Mouse (Mus musculus) lung, embryonic 16.5 days (tissue): Measurements from ENCODE around the gene Itih3. TPM values are rescaled to one million over a fixed set of nuclear protein-coding genes. Genes with fewer than 3 reads are reported as not detected.

Source experiments
- ATAC-seq: fragments of 200-750 bp; cut with Nextera tagmentation; 2 replicates; pipeline ENCODE4 v1.8.0; 2017; ENCODE audit warnings: low read depth, mild to moderate bottlenecking, moderate library complexity
- H3K27ac ChIP-seq: fragments of 300-500 bp; sonication (generic); 2 replicates; pipeline ENCODE4 v1.5.1; 2014; ENCODE audit warnings: mild to moderate bottlenecking, control low read depth, low read length
- H3K27me3 ChIP-seq: fragments of 300-500 bp; sonication (generic); 2 replicates; pipeline ENCODE4 v1.6.1; 2014; ENCODE audit warnings: low read depth, low read length, mixed read lengths; ENCODE audit not compliant: control insufficient read depth, insufficient read depth
- H3K36me3 ChIP-seq: fragments of 300-500 bp; sonication (generic); 2 replicates; pipeline ENCODE4 v1.6.1; 2014; ENCODE audit warnings: low read length; ENCODE audit not compliant: control insufficient read depth, insufficient read depth
- H3K4me1 ChIP-seq: fragments of 300-500 bp; sonication (generic); replicated peaks from 2 replicates; pipeline ENCODE4 v1.6.1; 2014; ENCODE audit warnings: low read length, mixed read lengths; ENCODE audit not compliant: control insufficient read depth, insufficient read depth
- H3K4me2 ChIP-seq: fragments of 300-500 bp; sonication (generic); 2 replicates; pipeline ENCODE4 v1.6.1; 2014; ENCODE audit warnings: low read depth, low read length, control low read depth
- H3K4me3 ChIP-seq: fragments of 300-500 bp; sonication (generic); 2 replicates; pipeline ENCODE4 v1.5.1; 2014; ENCODE audit warnings: mild to moderate bottlenecking, low read length, control low read depth
- H3K9ac ChIP-seq: fragments of 300-500 bp; sonication (generic); 2 replicates; pipeline ENCODE4 v1.6.1; 2014; ENCODE audit warnings: low read length, control low read depth
- H3K9me3 ChIP-seq: fragments of 300-500 bp; sonication (generic); 2 replicates; pipeline ENCODE4 v1.6.1; 2016; ENCODE audit warnings: low read length; ENCODE audit not compliant: control insufficient read depth
- WGBS: fragments of 180-500 bp; shearing (Covaris S2); extraction: QIAGEN DNeasy Blood & Tissue Kit; methylation state at CpG from one replicate; pipeline ENCODE4 v1.1.7; 2014; 5-methylcytosine and 5-hydroxymethylcytosine counted together
- polyA plus RNA-seq: library from polyadenylated mRNA; unstranded; fragments of >200 nt; fragmentation: Nextera tagmentation; extraction: Ambion mirVana; gene quantifications from 2 replicates; pipeline ENCODE4 v1.2.1, GENCODE M21; 2015

The Itih3 gene
- polyA plus RNA-seq, 1 experiment from 2014 or later: 0.98 TPM

GRCm38 (mm10) chr14:30875130-30875865 lies 48.3 kb downstream of the Itih3 start:
- Histone ChIP-seq H3K27ac (no peak overlapping the region), H3K4me1 (peaks cover 40% of the 10 kb centered on the region), H3K27me3 (no peaks in the 10 kb centered on the region), H3K36me3 (0 out of 2 replicates have a peak, but pooled peaks cover 5% of the 10 kb centered on the region), H3K9ac (no peak overlapping the region; the same call in 1 of the 2 replicates), H3K4me3 (no peak overlapping the region), H3K9me3 (no peaks in the 10 kb centered on the region), H3K4me2 (no peak overlapping the region)
- WGBS: 76% methylated on average over 12 of the region's 12 CpGs
- no peak for ATAC-seq

- peaks cover 40% of the 10 kb centered on the region for H3K4me1 ChIP-seq
These were observed 49.4 kb downstream of the Itih3 start for GRCm38 (mm10) chr14:30874095-30874700.

DNA sequence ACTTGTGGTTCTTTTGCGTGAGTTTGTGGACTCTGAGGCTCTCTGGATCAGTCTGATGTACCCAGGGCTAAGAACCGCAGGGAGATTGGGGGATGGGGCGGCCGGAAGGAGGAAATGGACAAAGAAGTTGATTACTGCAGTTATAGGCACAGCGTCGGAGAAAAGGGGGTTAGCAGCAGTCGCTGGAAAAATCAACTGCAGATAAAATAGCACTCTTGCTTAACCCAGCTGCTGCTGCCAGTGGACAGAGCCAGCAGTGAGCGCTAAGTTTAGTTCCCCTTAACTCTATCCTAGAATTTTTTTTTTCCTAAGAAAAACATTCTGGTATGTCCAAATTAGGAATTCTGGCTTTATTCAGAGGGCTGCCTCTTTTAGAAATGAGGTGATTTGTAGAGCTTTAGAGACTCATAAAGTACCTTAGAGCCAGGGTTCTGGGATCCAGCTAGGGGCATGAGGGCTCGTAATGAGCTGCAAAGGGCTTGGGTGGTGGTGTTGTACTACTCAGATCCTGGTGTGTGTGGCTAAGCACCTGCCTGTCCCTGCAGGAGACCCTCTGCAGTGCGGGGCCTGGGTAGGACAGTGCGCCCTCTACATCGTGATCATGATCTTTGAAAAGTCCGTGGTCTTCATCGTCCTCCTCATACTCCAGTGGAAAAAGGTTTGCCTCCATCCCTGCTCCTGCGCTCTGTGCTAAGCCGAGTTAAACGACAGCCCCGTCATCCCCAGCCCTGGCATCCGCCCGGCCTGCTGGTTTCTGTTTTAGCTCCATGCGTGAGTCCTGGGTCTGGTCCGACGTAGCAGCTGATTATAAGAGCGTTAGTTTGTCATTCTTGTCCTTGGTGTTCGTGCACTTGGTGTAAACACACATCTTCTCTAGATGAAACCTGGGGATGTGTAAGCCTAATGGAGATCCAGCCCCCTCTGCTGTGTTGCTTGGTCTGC lies 53.1 kb downstream of the Itih3 start:
- Histone ChIP-seq H3K4me1 (peaks cover 20% of the 10 kb centered on the region), H3K4me2 (no peak overlapping the region), H3K9me3 (no peaks in the 10 kb centered on the region), H3K27me3 (no peaks in the 10 kb centered on the region), H3K36me3 (0 out of 2 replicates have a peak, but pooled peaks cover 3% of the 10 kb centered on the region), H3K9ac (0 out of 2 replicates have a peak overlapping the region, but pooled peaks have one; percentile 30), H3K4me3 (no peak overlapping the region), H3K27ac (peak overlapping the region; percentile 86)
- ATAC-seq: peak; percentile 81
- WGBS: 60% methylated on average over 25 of the region's 25 CpGs

More at GRCm38 (mm10) chr14:30874095-30874700, 49.4 kb downstream of the Itih3 start:
- WGBS: 49% methylated on average over 18 of the region's 18 CpGs
- no peaks in the 10 kb centered on the region for H3K9me3 ChIP-seq
- H3K4me2 ChIP-seq: peak overlapping the region; percentile 26; the same call in 1 of the 2 replicates
- no peaks in the 10 kb centered on the region for H3K27me3 ChIP-seq
- peak; percentile 71 for ATAC-seq
- no peak overlapping the region for H3K4me3 ChIP-seq
- peak overlapping the region; percentile 60 for H3K27ac ChIP-seq
- H3K36me3 ChIP-seq: 0 out of 2 replicates have a peak, but pooled peaks cover 5% of the 10 kb centered on the region
- H3K9ac ChIP-seq: no peak overlapping the region; the same call in 1 of the 2 replicates

DNA sequence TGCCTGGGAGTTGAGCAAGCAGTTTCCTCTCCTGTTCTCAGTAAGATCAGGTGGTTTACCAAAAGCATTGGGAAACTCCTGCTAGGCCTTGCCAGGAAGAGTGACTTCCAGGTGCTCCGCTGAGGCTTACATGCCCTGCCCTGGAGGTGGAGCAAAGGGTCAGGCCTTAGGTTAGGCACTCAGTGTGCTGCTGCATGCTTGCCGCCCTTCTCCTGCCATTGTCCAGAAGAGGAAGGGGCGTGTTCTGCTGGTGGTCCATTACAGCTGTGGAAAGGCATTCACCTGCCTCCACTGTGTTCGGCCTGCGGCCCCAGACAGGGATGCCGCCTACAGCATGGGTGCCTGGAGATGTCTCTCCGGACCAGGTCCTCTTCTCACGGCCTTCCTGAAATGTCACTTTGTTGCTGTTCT lies 54.2 kb downstream of the Itih3 start:
- H3K27me3 ChIP-seq: no peaks in the 10 kb centered on the region
- H3K9me3 ChIP-seq: no peaks in the 10 kb centered on the region
- peak overlapping the region; percentile 86 for H3K27ac ChIP-seq
- 79% methylated on average over 8 of the region's 8 CpGs for WGBS
- H3K4me2 ChIP-seq: no peak overlapping the region
- peaks cover 13% of the 10 kb centered on the region for H3K4me1 ChIP-seq
- H3K36me3 ChIP-seq: no peaks in the 10 kb centered on the region
- no peak for ATAC-seq
- H3K9ac ChIP-seq: no peak overlapping the region
- H3K4me3 ChIP-seq: no peak overlapping the region

GRCm38 (mm10) chr14:30868826-30869225 lies 54.7 kb downstream of the Itih3 start:
- WGBS: 87% methylated on average over 10 of the region's 10 CpGs
- peaks cover 9% of the 10 kb centered on the region for H3K4me1 ChIP-seq
- no peak overlapping the region for H3K9ac ChIP-seq
- no peaks in the 10 kb centered on the region for H3K36me3 ChIP-seq
- ATAC-seq: no peak
- no peak overlapping the region for H3K27ac ChIP-seq
- no peaks in the 10 kb centered on the region for H3K9me3 ChIP-seq
- no peak overlapping the region for H3K4me3 ChIP-seq
- H3K4me2 ChIP-seq: no peak overlapping the region
- no peaks in the 10 kb centered on the region for H3K27me3 ChIP-seq

DNA sequence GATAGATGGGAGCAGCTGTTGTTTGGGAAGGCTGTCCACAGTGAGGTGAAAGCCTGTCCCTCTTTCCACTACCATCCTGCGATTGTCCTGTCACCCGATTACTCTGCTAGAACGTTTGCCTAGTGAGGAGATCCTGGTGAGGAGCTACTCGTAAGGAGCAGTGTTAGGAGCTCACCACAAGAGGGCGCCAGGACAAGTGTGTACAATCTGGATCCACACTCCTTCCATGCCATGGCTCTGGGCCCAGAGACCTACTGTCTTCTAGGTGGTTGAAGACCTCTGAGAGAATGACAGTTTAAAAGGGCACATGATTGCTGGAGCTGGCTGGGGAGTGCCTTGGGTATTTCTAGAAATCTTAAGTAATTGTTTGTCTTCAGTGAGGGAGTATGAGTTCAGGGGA lies 56.5 kb downstream of the Itih3 start:
- Histone ChIP-seq H3K27ac (no peak overlapping the region), H3K4me2 (no peak overlapping the region), H3K4me1 (peaks cover 11% of the 10 kb centered on the region), H3K9me3 (no peaks in the 10 kb centered on the region), H3K9ac (no peak overlapping the region), H3K36me3 (no peaks in the 10 kb centered on the region), H3K27me3 (no peaks in the 10 kb centered on the region), H3K4me3 (no peak overlapping the region)
- 18% methylated on average over 5 of the region's 5 CpGs for WGBS
- ATAC-seq: peak; percentile 35; the same call in 1 of the 2 replicates

DNA sequence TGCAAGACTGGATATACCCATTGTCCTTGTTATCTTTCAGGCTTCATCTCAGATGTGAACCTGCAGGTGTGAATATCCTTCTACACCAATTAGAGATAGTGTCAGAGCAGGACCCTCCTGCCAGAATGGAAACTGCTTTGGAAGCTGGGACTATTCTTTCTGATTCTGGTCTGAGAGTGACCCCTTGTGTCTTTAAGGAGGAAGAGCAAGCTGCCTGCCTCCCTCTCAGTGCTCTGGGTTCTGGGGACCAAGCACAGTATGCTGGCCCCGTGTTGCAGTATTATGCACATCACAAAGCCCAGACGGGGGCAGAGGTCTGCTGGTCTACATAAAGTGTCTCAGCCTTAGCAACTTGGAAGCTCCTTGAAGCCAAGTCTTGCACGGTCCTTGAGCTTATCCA lies 58.2 kb downstream of the Itih3 start:
- Histone ChIP-seq H3K4me1 (peaks cover 19% of the 10 kb centered on the region), H3K36me3 (no peaks in the 10 kb centered on the region), H3K9me3 (no peaks in the 10 kb centered on the region), H3K27ac (no peak overlapping the region), H3K9ac (no peak overlapping the region), H3K27me3 (no peaks in the 10 kb centered on the region), H3K4me3 (no peak overlapping the region), H3K4me2 (no peak overlapping the region)
- ATAC-seq: no peak
- 75% methylated on average over 3 of the region's 3 CpGs for WGBS

DNA sequence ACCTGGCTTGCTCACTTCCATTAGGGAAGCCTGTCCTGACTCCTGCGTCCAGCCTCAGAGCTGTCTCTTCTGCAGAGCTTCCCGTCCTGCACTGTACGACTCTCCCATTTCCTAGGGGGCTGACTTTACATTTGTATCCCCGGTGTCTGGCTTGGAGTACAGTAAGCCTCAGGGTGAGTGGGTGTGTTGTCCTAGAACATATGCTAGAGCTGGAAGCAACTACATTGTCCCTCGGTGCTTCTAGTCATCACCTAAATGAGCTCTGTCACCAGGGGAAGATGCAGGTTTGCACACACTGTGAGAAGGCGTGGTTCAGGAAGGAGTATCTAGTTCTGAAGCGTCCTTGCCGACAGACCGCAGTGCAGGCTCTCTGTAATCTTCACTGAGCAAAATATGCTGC lies 61.2 kb downstream of the Itih3 start:
- no peak overlapping the region for H3K9ac ChIP-seq
- H3K27ac ChIP-seq: no peak overlapping the region
- H3K27me3 ChIP-seq: no peaks in the 10 kb centered on the region
- H3K4me1 ChIP-seq: peaks cover 12% of the 10 kb centered on the region
- H3K9me3 ChIP-seq: no peaks in the 10 kb centered on the region
- WGBS: 68% methylated on average over 9 of the region's 9 CpGs
- no peak for ATAC-seq
- H3K4me2 ChIP-seq: no peak overlapping the region
- H3K36me3 ChIP-seq: no peaks in the 10 kb centered on the region
- no peak overlapping the region for H3K4me3 ChIP-seq
